Mouse (Mus musculus) olfactory bulb, adult 2 months (tissue): ENCODE data around the gene Pdcd1lg2.

Experiments used
- CTCF ChIP-seq: fragments of 200-500 bp; IDR thresholded peaks from 2 replicates; pipeline ENCODE4 v1.5.1; 2012; ENCODE audit warnings: low read depth, mild to moderate bottlenecking, low read length, moderate library complexity; ENCODE audit not compliant: insufficient read depth
- POLR2A ChIP-seq: fragments of 200-500 bp; IDR thresholded peaks from 2 replicates; pipeline ENCODE4 v1.6.1; 2012; ENCODE audit warnings: mild to moderate bottlenecking, low read depth, low read length, moderate library complexity; ENCODE audit not compliant: insufficient read depth

- TF ChIP-seq POLR2A (no peak), CTCF (no peak)
These were observed 89.6 kb downstream of the Pdcd1lg2 start for GRCm38 (mm10) chr19:29500333-29500732.
